Mouse (Mus musculus): ENCODE data around the gene Fam180a.

GRCm38 (mm10) chr6:35353416-35353815, 27.5 kb upstream of the Fam180a start:
- TF ChIP-seq CTCF (IDR thresholded peaks at IDR 0.05; ENCODE audit: control insufficient read depth, insufficient read depth, insufficient replicate concordance, low read depth, low read length) (no peak), POLR2A (IDR thresholded peaks at IDR 0.05; ENCODE audit: control insufficient read depth, low read depth, low read length) (no peak)
